Mouse (Mus musculus) neural tube, embryonic 11.5 days (tissue): ENCODE results near the gene Lemd1. TPM values are rescaled to one million over a fixed set of nuclear protein-coding genes. Genes with fewer than 3 reads are reported as not detected.

ENCODE experiments used
- ATAC-seq: fragments of 200-750 bp; cut with Nextera tagmentation; 2 replicates; pipeline ENCODE4 v1.8.0; 2017; ENCODE audit warnings: moderate number of reproducible peaks, mild to moderate bottlenecking, moderate TSS enrichment, moderate library complexity; ENCODE audit not compliant: insufficient read depth, low FRiP score, low TSS enrichment
- DNase-seq: peaks from one replicate; pipeline ENCODE4 v3.0.0-alpha.2; 2015; ENCODE audit warnings: low spot score
- H3K27ac ChIP-seq: fragments of 300-500 bp; sonication (generic); 2 replicates; pipeline ENCODE4 v1.5.1; 2014; ENCODE audit warnings: low read depth, mild to moderate bottlenecking, low read length
- H3K27me3 ChIP-seq: fragments of 300-500 bp; sonication (generic); 2 replicates; pipeline ENCODE4 v1.6.1; 2014; ENCODE audit warnings: mild to moderate bottlenecking, low read length, mixed read lengths; ENCODE audit not compliant: control insufficient read depth, insufficient read depth
- H3K36me3 ChIP-seq: fragments of 300-500 bp; sonication (generic); 2 replicates; pipeline ENCODE4 v1.6.1; 2014; ENCODE audit warnings: mild to moderate bottlenecking, low read length, moderate library complexity, mixed read lengths; ENCODE audit not compliant: control insufficient read depth, insufficient read depth
- H3K4me1 ChIP-seq: fragments of 300-500 bp; sonication (generic); 2 replicates; pipeline ENCODE4 v1.6.1; 2014; ENCODE audit warnings: low read length, mixed read lengths; ENCODE audit not compliant: control insufficient read depth, insufficient read depth
- H3K4me2 ChIP-seq: fragments of 300-500 bp; sonication (generic); 2 replicates; pipeline ENCODE4 v1.6.1; 2014; ENCODE audit warnings: low read depth, mild to moderate bottlenecking, moderate library complexity
- H3K4me3 ChIP-seq: fragments of 300-500 bp; sonication (generic); 2 replicates; pipeline ENCODE4 v1.5.1; 2014; ENCODE audit warnings: low read depth, low read length
- H3K9ac ChIP-seq: fragments of 300-500 bp; sonication (generic); 2 replicates; pipeline ENCODE4 v1.6.1; 2014; ENCODE audit warnings: mild to moderate bottlenecking, low read length
- H3K9me3 ChIP-seq: fragments of 300-500 bp; sonication (generic); 2 replicates; pipeline ENCODE4 v1.6.1; 2016; ENCODE audit warnings: low read length; ENCODE audit not compliant: control insufficient read depth
- WGBS: fragments of 180-500 bp; shearing (Covaris S2); extraction: QIAGEN DNeasy Blood & Tissue Kit; methylation state at CpG from one replicate; pipeline ENCODE4 v1.1.7; 2014; 5-methylcytosine and 5-hydroxymethylcytosine counted together
- polyA plus RNA-seq: library from polyadenylated mRNA; unstranded; fragments of >200 nt; fragmentation: Nextera tagmentation; extraction: Ambion mirVana; gene quantifications from 2 replicates; pipeline ENCODE4 v1.2.1, GENCODE M21; 2014

Lemd1 gene
- polyA plus RNA-seq, 1 experiment from 2014 or later: 6.8 TPM

DNA sequence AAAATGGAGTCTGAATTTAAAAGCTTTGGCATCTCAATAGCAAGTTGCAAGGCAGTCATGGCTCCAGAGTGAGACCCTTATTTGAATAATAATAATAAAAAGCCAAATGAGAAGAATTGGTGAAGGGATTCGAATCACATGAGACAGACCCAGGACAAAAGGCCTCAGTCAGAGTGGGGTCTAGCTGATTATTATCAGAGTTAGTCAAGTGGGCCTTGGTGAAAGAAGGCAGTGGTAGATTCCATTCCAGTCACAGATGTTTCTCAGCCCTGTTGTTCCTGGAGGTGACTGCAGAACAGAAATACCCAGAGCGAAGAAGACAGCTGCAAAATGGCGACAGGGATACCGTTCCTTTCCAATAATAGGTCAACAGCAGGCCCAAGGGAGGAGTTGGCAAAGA is 72.4 kb downstream of the Lemd1 start:
- Histone ChIP-seq H3K27ac (no peak overlapping the region), H3K27me3 (no peaks in the 10 kb centered on the region)

GRCm38 (mm10) chr1:132264577-132264976 is 73.3 kb downstream of the Lemd1 start:
- 74% methylated on average over 7 of the region's 7 CpGs for WGBS
- Histone ChIP-seq H3K27ac (no peak overlapping the region), H3K4me2 (no peak overlapping the region), H3K9ac (no peak overlapping the region), H3K4me3 (no peak overlapping the region), H3K27me3 (no peaks in the 10 kb centered on the region), H3K36me3 (no peaks in the 10 kb centered on the region), H3K4me1 (no peaks in the 10 kb centered on the region; the same call in 1 of the 2 replicates), H3K9me3 (no peaks in the 10 kb centered on the region)
- DNase-seq: no peak
- ATAC-seq: no peak

More for the DNA sequence above, 72.4 kb downstream of the Lemd1 start:
- no peak overlapping the region for H3K4me3 ChIP-seq
- ATAC-seq (no peak), DNase-seq (no peak)
- H3K4me2 ChIP-seq: no peak overlapping the region
- WGBS: 80% methylated on average over 4 of the region's 4 CpGs
- no peaks in the 10 kb centered on the region for H3K9me3 ChIP-seq
- no peaks in the 10 kb centered on the region for H3K36me3 ChIP-seq
- H3K9ac ChIP-seq: no peak overlapping the region
- H3K4me1 ChIP-seq: no peaks in the 10 kb centered on the region; the same call in 1 of the 2 replicates

DNA sequence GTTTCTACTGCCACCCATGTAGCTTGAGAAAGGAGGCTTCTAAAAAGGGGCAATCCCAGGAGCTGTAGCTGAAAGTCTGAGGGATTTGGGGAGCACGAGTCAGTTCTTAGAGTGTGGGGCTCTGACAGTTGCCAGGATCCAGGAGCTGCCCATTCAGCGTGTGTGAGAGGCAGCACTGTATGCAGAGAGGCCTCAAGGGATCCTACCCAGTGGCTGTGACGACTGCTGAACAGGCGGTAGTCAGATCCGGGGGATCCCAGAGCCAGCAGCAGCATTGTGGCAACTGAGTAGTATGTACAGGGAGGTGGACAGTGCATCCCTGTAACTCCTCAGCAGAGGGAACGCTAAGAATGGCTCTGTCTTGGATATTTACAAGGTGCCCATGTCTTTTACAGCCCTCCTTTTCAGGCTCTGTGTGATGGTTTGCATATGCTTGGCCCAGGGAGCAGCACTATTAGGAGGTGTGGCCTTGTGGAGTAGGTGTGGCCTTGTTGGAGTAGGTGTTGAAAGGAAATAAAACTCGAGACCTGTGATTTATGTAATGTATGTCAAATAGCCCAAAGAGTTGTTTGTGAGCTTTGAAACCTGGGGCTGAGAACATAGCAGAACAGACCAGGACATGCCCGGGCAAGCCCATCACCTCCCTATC is 74.1 kb downstream of the Lemd1 start:
- Histone ChIP-seq H3K9me3 (no peaks in the 10 kb centered on the region), H3K27ac (no peak overlapping the region), H3K4me2 (no peak overlapping the region), H3K4me3 (no peak overlapping the region), H3K36me3 (no peaks in the 10 kb centered on the region), H3K27me3 (no peaks in the 10 kb centered on the region), H3K4me1 (no peaks in the 10 kb centered on the region; the same call in 1 of the 2 replicates), H3K9ac (no peak overlapping the region)
- DNase-seq (no peak), ATAC-seq (no peak)
- 64% methylated on average over 8 of the region's 8 CpGs for WGBS

- no peaks in the 10 kb centered on the region for H3K27me3 ChIP-seq
- H3K27ac ChIP-seq: no peak overlapping the region
- no peak overlapping the region for H3K4me2 ChIP-seq
- no peak overlapping the region for H3K9ac ChIP-seq
- 93% methylated on average over 10 of the region's 10 CpGs for WGBS
- H3K9me3 ChIP-seq: no peaks in the 10 kb centered on the region
- DNase-seq (no peak), ATAC-seq (no peak)
- no peaks in the 10 kb centered on the region; the same call in 1 of the 2 replicates for H3K4me1 ChIP-seq
- no peak overlapping the region for H3K4me3 ChIP-seq
- H3K36me3 ChIP-seq: no peaks in the 10 kb centered on the region
Measured at GRCm38 (mm10) chr1:132265936-132266335, 74.7 kb downstream of the Lemd1 start.

DNA sequence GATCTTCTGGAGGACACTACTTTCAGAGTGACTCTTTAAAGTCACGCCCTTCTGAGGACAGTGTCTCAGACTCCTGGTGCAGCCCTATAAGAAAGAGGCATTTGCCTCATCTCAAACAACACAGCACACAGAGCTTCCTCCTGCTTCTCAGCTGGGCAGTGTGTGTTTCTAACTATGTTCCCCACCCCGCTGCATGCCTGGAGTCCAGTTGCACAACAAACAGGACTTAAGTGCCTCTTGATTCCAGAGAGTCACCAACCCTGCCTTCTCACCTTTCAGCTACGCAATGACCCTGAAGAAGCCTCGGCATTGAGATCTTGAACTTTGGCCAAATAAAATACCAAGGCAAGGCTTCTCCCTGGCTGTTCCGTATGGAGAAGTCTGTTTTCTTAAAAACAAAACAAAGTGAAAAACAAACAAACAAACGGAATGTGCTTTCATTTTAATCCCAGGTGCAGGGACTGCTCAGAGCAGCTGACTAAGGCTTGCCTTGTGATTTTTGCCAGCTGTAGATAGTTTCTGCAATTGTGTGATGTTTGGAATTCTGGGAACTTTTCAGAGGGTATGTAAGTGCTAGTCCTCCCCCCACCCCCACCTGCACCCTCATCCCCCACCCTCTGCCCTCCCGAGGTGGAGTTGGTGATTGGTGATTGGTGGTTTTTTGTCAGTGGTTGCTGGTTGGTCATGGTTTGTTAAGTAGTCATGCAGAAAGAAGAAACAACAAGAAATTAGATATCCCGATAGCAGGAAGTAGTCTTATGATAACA is 75.7 kb downstream of the Lemd1 start:
- no peaks in the 10 kb centered on the region; the same call in 1 of the 2 replicates for H3K4me1 ChIP-seq

GRCm38 (mm10) chr1:132267959-132268358 is 76.7 kb downstream of the Lemd1 start:
- DNase-seq (no peak), ATAC-seq (no peak)
- Histone ChIP-seq H3K4me1 (no peaks in the 10 kb centered on the region; the same call in 1 of the 2 replicates), H3K9ac (no peak overlapping the region), H3K27ac (no peak overlapping the region), H3K4me2 (no peak overlapping the region), H3K27me3 (no peaks in the 10 kb centered on the region), H3K36me3 (no peaks in the 10 kb centered on the region), H3K9me3 (no peaks in the 10 kb centered on the region), H3K4me3 (no peak overlapping the region)
- WGBS: 82% methylated on average over 2 of the region's 2 CpGs

More for the DNA sequence above, 75.7 kb downstream of the Lemd1 start:
- Histone ChIP-seq H3K27ac (no peak overlapping the region), H3K9ac (no peak overlapping the region), H3K9me3 (no peaks in the 10 kb centered on the region), H3K36me3 (no peaks in the 10 kb centered on the region), H3K4me3 (no peak overlapping the region), H3K27me3 (no peaks in the 10 kb centered on the region), H3K4me2 (no peak overlapping the region)
- DNase-seq (no peak), ATAC-seq (no peak)
- 59% methylated on average over 8 of the region's 8 CpGs for WGBS

- Histone ChIP-seq H3K4me1 (no peaks in the 10 kb centered on the region; the same call in 1 of the 2 replicates), H3K4me2 (no peak overlapping the region), H3K9me3 (no peaks in the 10 kb centered on the region), H3K9ac (no peak overlapping the region), H3K27me3 (no peaks in the 10 kb centered on the region), H3K4me3 (no peak overlapping the region), H3K27ac (no peak overlapping the region), H3K36me3 (no peaks in the 10 kb centered on the region)
- DNase-seq: no peak
- WGBS: 73% methylated on average over 7 of the region's 7 CpGs
- ATAC-seq: no peak
Measured at GRCm38 (mm10) chr1:132268418-132269060, 77.3 kb downstream of the Lemd1 start.

GRCm38 (mm10) chr1:132271237-132271636 is 80.0 kb downstream of the Lemd1 start:
- Histone ChIP-seq H3K36me3 (no peaks in the 10 kb centered on the region), H3K4me3 (no peak overlapping the region), H3K27ac (no peak overlapping the region), H3K27me3 (no peaks in the 10 kb centered on the region), H3K9me3 (no peaks in the 10 kb centered on the region), H3K9ac (no peak overlapping the region), H3K4me1 (no peaks in the 10 kb centered on the region), H3K4me2 (no peak overlapping the region)
- ATAC-seq: no peak
- no peak for DNase-seq
- WGBS: 71% methylated on average over 3 of the region's 3 CpGs
